Mouse (Mus musculus) lung, postnatal 14 days (tissue): Measurements from ENCODE around the gene Tmem273.
A peak's percentile ranks its signal among the peaks of the same experiment; 100 is the strongest.

Experiments used
- DNase-seq: peaks from one replicate; pipeline ENCODE4 v3.0.0; 2021

Gene Tmem273

DNA sequence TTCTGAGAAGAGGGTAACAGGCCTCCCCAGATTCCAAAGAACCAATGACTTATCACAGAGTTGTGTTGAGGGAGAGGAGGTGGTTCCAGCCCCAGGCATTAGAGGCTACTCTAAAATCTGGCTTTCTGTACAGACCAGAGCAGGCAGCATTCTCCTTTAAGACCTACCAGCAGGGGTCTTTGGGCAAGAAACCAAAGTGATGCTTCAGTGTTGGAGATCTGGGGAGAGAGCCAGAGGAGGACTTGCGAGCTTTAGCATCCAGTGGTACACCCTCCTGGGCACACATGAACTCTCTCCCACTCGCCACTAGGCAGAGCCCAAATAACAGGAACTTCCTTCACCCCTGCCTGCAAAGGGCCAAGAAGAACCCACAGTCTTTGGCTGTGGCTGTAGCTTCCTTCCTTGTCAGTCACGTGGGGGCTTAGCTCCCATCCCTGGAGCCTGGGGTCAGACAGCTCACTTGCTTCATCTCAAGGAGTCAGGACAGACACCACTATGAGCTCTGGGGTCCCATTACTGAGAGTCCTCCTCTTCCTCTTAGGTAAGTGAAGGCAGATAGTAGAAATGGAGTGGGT lies at the start of gene Tmem273:
TSS of gene Tmem273 (plus strand) at position 408 of the 575 bp plus-strand sequence.
- DNase-seq = no peak

DNA sequence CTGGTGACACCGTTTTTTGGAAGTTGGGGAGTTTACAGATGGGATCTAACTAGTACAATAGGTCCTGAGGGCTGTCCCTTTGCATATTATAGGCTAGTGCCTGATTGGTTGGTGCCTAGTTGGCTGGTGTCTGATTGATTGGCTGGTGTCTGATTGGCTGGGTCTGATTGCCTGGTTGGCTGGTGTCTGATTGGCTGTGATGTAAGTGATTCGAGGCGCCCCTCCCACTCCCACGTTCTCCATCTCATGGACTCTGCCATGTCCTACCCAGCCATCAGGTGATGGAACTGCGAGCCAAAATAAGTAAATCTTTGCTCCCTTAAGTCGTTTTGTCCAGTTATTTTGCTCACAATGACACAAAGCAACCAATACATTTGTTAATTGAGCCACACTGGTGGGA lies 49.2 kb upstream of the Tmem273 start:
- no peak for DNase-seq

DNA sequence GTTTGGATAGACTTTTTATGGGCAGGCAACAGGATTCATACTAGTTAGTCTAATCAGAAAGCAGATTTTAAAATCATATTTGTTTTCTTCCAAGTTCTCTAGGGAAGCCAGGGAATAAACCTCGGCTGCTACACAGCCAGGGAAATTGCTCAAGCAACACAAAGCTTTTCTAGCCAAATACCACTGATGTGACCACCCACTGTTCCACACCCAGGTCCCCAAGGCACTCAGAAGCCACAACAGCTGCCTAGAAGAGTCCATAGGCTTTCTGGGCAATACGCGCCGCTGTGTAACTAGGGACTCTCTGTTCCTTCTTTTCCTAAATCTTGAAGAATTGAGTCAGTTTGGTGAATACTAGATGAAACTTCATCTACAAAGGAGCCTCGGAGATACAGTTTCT lies 47.2 kb upstream of the Tmem273 start:
- no peak for DNase-seq

- no peak for DNase-seq
These were observed 37.2 kb upstream of the Tmem273 start for GRCm38 (mm10) chr14:32748519-32748918.

GRCm38 (mm10) chr14:32750727-32751126 lies 35.0 kb upstream of the Tmem273 start:
- no peak for DNase-seq

DNA sequence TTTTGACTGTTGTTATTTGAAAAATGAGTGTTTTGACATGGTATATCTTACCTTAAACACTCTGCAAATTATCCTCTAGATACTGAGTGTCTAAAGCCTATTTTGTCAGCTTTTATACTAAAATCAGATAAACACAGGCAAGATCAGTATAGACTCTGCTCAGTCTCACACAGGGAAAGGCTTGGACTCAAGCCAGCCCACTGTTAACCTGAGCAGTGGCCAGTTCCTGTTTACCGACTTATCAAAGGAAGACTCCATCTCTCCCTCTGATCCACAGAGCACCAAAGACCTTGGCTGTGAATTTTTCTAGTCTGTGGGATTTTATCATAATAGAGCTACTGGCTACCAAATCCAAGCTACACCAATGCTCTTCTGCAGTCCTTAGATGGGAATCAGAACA lies 31.5 kb upstream of the Tmem273 start:
- DNase-seq = no peak

DNA sequence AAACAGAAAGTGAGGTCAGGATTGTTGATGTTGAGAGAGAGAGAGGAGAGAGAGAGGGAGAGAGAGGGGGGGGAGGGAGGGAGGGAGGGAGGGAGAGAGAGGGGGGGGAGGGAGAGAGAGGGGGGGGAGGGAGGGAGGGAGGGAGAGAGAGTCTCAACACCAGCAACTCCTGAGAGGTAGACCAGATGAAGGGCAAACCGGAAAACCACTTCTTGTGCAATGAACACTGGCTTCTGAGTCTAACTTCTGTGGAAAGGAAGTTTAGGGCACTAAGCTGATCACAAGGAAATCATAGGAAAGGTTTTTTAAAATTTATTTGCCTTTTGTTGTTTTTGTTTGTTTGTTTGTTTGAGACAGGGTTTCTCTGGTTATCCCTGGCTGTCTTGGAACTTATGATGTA lies 23.6 kb upstream of the Tmem273 start:
- DNase-seq = no peak

GRCm38 (mm10) chr14:32770563-32770962 lies 15.2 kb upstream of the Tmem273 start:
- no peak for DNase-seq

DNA sequence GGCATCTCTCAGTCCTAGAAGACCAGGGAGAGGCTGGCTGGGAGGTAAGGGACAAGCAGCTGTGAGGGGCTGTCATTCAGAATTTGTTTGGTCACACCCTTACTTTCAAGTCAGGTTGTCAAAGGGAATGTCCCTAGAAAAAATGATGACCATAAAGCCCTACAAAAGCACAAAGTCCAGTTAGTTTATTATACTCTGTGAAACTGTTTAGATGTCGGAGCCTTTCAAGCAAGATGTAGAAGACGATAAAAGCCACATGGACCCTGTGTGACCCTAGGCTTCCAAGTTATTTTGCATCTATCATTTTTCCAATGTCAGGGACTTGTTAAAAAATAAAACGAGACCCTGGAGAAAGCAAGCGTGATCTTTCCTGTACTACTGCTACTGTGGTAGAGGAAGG lies 13.7 kb upstream of the Tmem273 start:
- no peak for DNase-seq

DNA sequence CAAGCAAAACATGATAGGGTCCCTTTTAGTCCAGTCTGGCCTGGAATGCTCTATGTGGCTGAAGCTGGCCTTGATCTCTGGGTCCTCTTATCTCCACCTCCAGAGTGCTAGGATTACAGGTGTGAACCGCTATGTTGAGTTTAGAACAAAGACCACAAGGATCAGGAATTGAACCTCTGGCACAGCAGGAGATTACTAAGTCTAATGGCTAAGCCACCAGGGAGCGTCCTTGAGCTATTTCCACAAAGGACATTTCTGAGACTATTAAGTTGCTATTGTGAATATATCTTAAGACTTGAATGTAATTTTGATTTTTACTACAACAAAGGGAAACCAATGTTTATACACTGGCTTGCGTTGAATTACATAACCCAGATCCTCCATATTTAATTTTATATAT lies 13.0 kb upstream of the Tmem273 start:
- DNase-seq = peak; percentile 67

- DNase-seq = no peak
These were observed 12.3 kb upstream of the Tmem273 start for GRCm38 (mm10) chr14:32773456-32773855.

- DNase-seq = no peak
These were observed 9.7 kb upstream of the Tmem273 start for GRCm38 (mm10) chr14:32776077-32776476.

DNA sequence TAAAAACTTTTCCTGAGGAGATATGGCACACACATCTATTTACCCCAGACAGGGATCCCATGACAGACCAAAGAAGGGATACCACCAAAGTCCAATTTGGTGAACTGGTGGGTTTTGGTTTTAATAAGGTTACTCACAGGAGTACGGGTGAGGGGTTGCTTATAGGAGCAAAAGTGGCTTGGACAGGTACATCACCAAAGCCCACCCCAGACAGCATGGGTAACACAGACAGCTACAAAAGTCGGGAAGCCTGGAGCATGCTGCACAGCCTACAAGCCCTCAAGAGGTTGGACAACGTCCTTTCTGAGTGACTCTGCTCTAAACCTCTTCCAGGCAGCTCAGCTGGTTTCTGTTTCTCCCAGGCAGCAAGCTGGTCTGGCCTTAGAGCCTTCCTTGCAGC lies 7.4 kb upstream of the Tmem273 start:
- DNase-seq = no peak

DNA sequence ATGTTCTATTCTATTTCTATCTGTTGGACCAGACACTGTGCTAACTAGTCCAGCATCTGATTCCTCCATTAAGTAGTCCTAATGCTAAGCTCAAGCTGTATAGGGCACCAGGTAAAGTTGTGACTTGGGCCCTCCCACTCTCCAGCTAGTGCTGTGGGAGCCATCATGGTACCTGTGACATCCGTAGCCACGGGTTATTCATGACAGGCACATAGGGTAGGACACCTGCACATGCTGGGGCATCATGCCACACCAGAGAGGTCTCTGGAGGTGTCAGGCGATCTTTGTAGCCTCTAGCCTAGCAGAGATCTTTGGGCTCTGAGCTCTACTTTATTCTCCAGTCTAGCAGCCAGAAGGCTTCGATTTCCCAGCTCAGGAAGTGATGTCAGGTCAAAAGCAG lies 2.9 kb upstream of the Tmem273 start:
- no peak for DNase-seq

DNA sequence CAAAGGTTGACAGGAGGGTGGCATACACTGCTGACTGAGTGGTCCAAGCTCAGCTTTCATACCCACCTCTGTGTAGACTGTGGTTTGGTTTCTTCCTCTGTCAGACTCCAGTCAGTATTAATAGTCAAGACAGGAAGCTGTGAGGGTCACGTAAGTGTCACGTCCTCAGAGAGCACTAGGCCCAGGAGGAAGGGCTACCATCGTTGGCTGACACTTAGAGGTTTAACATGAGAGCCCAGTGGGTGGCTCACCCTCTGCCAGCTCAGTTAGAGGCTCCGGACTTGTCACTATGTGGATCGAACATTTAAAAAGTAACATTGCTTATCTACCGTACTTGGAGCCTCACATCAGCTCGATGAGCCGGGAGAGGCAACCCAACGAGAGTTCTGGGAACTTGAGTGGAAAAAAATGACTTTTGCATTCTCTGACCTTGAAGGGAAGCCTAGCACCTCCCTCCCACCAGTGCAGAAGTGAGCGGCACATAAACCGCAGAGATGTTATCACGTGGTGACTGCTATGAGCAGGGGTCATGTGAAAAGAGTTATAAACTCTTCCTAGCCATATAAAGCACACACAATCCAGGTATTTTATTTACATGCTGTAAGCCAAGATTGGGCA lies 1.5 kb upstream of the Tmem273 start:
- DNase-seq = no peak

GRCm38 (mm10) chr14:32784748-32785134 lies 1.0 kb upstream of the Tmem273 start:
- no peak for DNase-seq

DNA sequence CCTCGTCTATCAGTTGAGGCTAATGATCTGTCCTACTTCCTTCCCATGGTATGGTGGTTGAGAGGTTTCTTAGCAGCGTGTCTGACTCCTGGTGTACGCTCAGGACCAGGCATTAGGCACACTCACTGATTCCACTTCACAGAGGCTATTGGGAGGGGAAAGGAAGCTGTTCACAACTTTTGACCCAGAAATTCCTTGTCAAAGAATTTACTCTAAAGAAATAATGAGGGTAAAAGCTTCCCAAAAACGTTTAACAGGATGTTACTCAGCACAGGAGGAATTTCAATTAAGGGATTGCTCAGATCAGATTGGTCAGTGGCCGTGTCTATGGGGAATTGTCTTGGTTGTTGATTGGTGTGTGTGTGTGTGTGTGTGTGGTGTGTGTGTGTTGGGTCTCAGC lies 1.9 kb downstream of the Tmem273 start:
- no peak for DNase-seq

- no peak for DNase-seq
These were observed 10.6 kb downstream of the Tmem273 start for GRCm38 (mm10) chr14:32796375-32796774.

- no peak for DNase-seq
These were observed 12.0 kb downstream of the Tmem273 start for GRCm38 (mm10) chr14:32797803-32798202.

DNA sequence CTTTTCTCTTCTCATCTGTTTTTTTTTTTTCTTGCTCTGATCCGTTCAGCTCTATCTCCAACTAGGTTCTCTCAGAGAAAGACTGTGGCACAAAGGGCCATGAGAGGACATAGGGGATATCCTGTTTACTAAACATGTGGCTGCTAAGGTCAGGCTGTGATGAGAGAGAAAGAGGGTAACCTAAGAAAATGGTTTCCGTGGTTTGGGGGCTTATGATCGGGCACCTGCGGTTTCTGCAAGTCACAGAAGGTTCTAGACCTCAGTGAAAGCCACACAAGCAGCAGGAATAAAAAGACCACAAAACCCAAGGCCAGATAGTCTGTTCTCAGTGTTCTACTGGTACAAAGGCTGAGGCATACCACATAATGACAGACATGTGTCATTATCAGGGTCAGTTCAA lies 12.6 kb downstream of the Tmem273 start:
- DNase-seq = no peak

DNA sequence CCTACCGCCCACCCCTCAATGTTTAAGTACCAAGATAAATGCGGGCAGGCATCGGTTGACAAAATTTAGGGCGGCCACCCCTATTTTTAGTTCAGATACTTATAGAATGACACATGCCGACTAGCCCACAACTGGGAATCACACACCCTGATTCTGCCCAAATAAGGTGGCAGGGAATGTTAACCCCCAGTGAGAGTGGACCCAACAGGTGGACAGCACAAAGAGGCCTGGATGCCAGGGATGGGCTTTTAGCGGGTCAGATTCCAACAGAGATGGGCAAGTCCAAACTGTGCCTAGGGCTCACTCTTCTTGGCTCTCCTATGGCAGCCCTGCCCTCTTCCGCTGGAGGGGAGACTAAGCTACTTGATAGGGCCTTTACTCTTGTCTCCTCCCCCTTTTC lies 14.3 kb downstream of the Tmem273 start:
- no peak for DNase-seq

DNA sequence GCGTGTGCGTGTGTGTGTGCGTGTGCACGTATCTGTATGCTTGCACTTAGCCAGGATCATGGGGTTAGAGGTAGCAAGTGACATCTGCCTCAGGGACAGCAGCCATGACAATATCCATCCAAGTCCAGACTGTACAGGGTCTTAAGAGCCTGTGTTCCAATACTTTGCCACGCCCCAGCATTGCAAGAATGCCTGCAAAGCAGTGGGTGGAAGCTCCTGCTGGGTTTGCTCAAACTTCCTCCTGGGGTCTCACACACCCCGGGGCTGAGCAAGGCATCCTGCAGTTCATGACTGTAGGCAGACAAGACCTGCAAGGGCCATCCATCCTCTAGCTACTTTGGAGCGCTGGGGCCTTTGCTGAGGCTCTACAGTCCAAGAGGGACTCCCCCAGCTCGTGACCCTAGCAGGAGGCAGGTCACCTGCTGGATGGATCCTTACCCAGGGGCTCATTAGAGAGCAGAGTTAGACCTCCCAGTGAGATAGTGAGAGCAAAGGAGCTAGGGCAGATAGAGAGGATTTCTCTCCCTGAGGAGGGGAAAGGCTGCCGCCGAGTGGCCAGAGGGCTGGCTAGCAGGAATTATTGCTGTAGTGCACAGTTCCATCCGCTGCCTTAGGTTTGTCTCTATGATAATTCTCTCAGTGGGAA lies 15.4 kb downstream of the Tmem273 start:
- DNase-seq = peak; percentile 46

- no peak for DNase-seq
These were observed 15.9 kb downstream of the Tmem273 start for GRCm38 (mm10) chr14:32801662-32802024.

GRCm38 (mm10) chr14:32810111-32810510 lies 24.3 kb downstream of the Tmem273 start:
- DNase-seq = no peak

- no peak for DNase-seq
These were observed 26.7 kb downstream of the Tmem273 start for GRCm38 (mm10) chr14:32812429-32812828.
